Mouse (Mus musculus) ES-Bruce4 (cell line): Measurements from ENCODE around the gene Akap6. TPM values are rescaled to one million over a fixed set of nuclear protein-coding genes. Genes with fewer than 3 reads are reported as not detected.

ENCODE experiments used
- H3K27ac ChIP-seq: 2 replicates; pipeline ENCODE4 v1.5.1; 2012; ENCODE audit warnings: low read length, inconsistent platforms; ENCODE audit not compliant: insufficient read depth
- H3K27me3 ChIP-seq: 2 replicates; pipeline ENCODE4 v1.6.1; 2012; ENCODE audit warnings: mild to moderate bottlenecking, low read length, inconsistent platforms; ENCODE audit not compliant: control insufficient read depth, poor library complexity, insufficient read depth, severe bottlenecking
- H3K36me3 ChIP-seq: 2 replicates; pipeline ENCODE4 v1.6.1; 2012; ENCODE audit warnings: inconsistent platforms, mild to moderate bottlenecking, low read length, moderate library complexity; ENCODE audit not compliant: control insufficient read depth, poor library complexity, insufficient read depth, severe bottlenecking
- H3K4me1 ChIP-seq: one replicate; pipeline ENCODE4 v1.8.1; 2011; ENCODE audit warnings: low read length; ENCODE audit not compliant: control insufficient read depth, insufficient read depth
- H3K4me3 ChIP-seq: 2 replicates; pipeline ENCODE4 v1.5.1; 2011; ENCODE audit warnings: low read depth, mild to moderate bottlenecking, low read length
- H3K9ac ChIP-seq: 2 replicates; pipeline ENCODE4 v1.6.1; 2012; ENCODE audit warnings: low read depth, mild to moderate bottlenecking, inconsistent platforms; ENCODE audit not compliant: poor library complexity, severe bottlenecking
- H3K9me3 ChIP-seq: replicated peaks from 2 replicates; pipeline ENCODE4 v1.6.1; 2012; ENCODE audit warnings: mild to moderate bottlenecking, low read length, inconsistent platforms; ENCODE audit not compliant: control insufficient read depth, poor library complexity, insufficient read depth, severe bottlenecking
- CTCF ChIP-seq: IDR thresholded peaks from one replicate; pipeline ENCODE4 v1.8.1; 2011; ENCODE audit warnings: low read depth, low read length
- EP300 ChIP-seq: IDR thresholded peaks from 2 replicates; pipeline ENCODE4 v1.6.1; 2011; ENCODE audit warnings: low read depth, low read length; ENCODE audit not compliant: insufficient read depth
- POLR2A ChIP-seq: IDR thresholded peaks from one replicate; pipeline ENCODE4 v1.8.1; 2011; ENCODE audit warnings: low read length; ENCODE audit not compliant: insufficient read depth
- polyA plus RNA-seq: library from polyadenylated mRNA; stranded (reverse); fragments of >200 nt; gene quantifications from 2 replicates; pipeline ENCODE4 v1.2.4, GENCODE M21; 2011; ENCODE audit warnings: low read depth; ENCODE audit not compliant: missing spikeins, insufficient read depth, insufficient read length

Gene Akap6
- polyA plus RNA-seq, 1 experiment = 0.06 TPM

DNA sequence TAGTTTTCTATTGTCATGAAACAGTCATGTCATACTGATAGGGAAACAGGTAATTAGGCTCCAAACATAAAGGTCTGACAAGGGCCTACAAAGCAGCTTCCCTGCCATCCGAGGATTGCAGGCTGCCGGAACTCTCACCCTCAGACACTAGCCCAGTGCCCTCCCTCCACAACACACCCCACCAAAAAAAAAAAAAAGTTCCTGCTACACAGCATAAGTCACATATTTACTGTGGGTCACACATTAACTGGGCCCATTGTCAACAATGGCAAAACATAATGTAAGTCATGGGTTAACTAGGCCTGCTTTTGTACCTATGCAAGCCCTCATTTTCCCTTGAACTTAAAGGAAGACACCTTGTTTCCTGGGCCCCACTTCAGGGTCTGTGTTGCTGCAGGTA, 435.0 kb downstream of the Akap6 start:
- H3K4me1 ChIP-seq = no peaks in the 10 kb centered on the region
- no peak for TF ChIP-seq EP300
- TF ChIP-seq CTCF = no peak
- TF ChIP-seq POLR2A = no peak
- H3K27ac ChIP-seq = no peak overlapping the region
- no peak overlapping the region for H3K4me3 ChIP-seq
- no peaks in the 10 kb centered on the region for H3K36me3 ChIP-seq
- H3K9ac ChIP-seq = no peak overlapping the region
- no peaks in the 10 kb centered on the region for H3K9me3 ChIP-seq
- H3K27me3 ChIP-seq = no peaks in the 10 kb centered on the region

DNA sequence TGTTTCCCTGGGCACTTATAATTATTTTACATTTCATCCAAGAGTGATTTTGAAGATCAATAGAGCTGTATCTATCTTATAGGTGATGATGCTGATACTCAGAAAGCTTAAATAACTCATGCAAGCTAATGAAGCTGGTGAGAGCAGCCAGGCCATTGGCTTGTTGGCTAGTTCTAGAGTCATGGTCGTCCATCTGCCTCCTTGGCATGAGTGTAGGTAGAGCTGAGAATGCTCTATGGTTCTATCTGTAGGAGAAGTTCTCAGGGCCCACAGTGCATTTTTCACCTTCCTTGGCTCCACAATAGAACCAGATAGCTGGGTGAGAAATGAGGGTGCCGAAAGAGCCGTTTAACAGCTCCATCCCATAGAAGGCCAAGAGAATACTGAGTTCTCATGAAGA, 438.1 kb downstream of the Akap6 start:
- H3K27me3 ChIP-seq = no peaks in the 10 kb centered on the region
- H3K36me3 ChIP-seq = no peaks in the 10 kb centered on the region
- H3K27ac ChIP-seq = no peak overlapping the region
- no peaks in the 10 kb centered on the region for H3K4me1 ChIP-seq
- no peak for TF ChIP-seq EP300
- no peak for TF ChIP-seq CTCF
- no peak for TF ChIP-seq POLR2A
- H3K4me3 ChIP-seq = no peak overlapping the region
- no peaks in the 10 kb centered on the region for H3K9me3 ChIP-seq
- no peak overlapping the region for H3K9ac ChIP-seq

DNA sequence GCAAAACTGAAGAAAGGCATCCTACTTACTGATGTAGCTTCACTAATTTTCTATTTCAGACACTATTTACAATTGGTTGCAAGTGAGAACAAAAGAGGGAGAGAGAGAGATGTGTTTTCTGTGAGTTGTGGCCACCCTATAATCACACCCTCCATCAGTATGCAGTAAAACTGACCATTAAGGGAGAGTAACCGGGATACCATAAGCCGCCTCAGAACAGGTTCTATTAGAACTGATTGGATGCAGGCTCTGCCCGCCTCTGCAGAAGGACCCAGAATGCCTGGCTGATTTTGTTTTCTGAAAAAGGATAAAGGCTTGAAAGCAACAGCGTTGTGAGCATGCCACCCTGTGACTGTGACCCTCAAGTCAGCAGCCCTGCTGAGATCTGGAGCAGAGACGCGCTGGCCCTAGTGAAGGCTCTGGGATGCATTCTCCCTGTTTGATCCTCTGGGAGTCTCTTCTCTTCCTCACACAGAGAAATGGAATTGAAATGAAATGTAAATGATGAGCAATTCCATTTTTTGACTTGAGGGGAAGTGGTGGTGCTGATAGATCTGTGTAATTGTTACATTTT, 445.0 kb downstream of the Akap6 start:
- Histone ChIP-seq H3K36me3 (no peaks in the 10 kb centered on the region), H3K4me1 (no peaks in the 10 kb centered on the region), H3K27ac (no peak overlapping the region), H3K9me3 (no peaks in the 10 kb centered on the region), H3K9ac (no peak overlapping the region), H3K4me3 (no peak overlapping the region), H3K27me3 (no peaks in the 10 kb centered on the region)
- TF ChIP-seq EP300 (no peak), POLR2A (no peak), CTCF (no peak)

DNA sequence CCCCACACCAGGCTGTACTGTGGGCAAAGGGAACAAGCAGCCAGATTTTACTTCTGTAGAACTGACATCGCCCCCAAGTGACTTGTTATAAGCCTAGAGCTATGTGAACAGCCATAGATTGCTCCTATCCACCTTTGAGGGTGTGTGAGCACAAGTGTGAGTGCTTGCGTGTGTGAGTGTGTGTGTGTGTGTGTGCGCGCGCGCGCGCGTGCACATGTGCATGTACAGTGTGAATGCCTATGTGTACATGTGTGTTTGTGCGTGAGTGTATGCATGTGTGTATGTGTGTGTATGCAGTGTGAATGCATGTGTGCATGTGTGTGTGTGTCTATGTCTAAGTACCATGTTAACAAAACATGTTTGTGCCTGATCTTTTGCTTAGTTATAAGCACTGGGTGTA, 445.6 kb downstream of the Akap6 start:
- Histone ChIP-seq H3K9ac (no peak overlapping the region), H3K4me1 (no peaks in the 10 kb centered on the region), H3K27ac (no peak overlapping the region), H3K4me3 (no peak overlapping the region), H3K27me3 (no peaks in the 10 kb centered on the region), H3K36me3 (no peaks in the 10 kb centered on the region), H3K9me3 (no peaks in the 10 kb centered on the region)
- TF ChIP-seq EP300 (no peak), CTCF (no peak), POLR2A (no peak)

DNA sequence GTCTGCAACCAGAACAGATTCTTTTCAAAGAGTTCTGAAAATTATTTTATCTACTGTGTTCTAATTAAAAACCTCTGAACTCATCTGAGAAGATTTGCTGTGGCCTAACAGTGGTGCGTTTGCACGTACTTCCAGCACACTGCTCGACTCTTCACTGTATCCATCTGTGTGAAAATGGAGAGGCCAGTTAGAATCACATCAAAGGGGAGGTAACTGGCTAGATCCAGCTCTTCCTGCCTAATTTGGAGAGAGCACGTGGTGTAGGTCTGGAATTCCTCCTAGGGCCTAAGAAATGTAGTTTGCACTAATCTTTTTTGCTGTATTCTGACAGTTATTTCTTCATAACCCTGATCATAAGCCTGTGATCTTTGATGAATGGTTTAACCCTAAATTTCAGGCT, 446.3 kb downstream of the Akap6 start:
- Histone ChIP-seq H3K4me1 (no peaks in the 10 kb centered on the region), H3K9me3 (no peaks in the 10 kb centered on the region), H3K36me3 (no peaks in the 10 kb centered on the region), H3K9ac (no peak overlapping the region), H3K27ac (no peak overlapping the region), H3K4me3 (no peak overlapping the region), H3K27me3 (no peaks in the 10 kb centered on the region)
- TF ChIP-seq POLR2A = no peak
- no peak for TF ChIP-seq EP300
- no peak for TF ChIP-seq CTCF

DNA sequence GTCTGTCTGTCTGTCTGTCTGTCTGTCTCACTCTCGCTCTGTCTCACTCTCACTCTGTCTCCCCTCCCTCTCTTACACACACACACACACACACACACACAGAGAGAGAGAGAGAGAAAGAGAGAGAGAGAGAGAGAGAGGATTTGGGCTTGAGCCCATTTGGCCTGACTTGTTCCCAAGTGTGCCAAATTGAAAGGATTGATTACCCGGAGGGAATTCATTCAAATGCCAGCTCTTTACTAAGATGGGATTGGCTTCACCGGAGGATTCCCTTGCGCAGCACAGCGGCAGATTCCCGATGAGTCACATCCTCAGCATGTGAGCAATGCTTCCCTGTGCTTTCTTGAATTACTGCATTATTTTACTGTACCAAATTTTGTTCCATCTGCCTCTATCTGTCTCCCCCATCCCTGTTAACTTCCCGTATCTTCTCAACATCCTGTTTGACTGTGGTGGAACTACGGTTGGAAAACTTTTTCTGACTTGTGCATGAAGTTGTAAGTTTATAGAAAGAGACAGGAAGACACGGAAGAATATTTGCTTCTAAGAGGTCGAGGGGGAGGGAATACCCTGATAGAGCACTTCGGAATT, 447.4 kb downstream of the Akap6 start:
- H3K9me3 ChIP-seq = no peaks in the 10 kb centered on the region
- H3K4me3 ChIP-seq = no peak overlapping the region
- no peak for TF ChIP-seq EP300
- TF ChIP-seq CTCF = no peak
- no peak for TF ChIP-seq POLR2A
- H3K27me3 ChIP-seq = no peaks in the 10 kb centered on the region
- H3K4me1 ChIP-seq = no peaks in the 10 kb centered on the region
- no peaks in the 10 kb centered on the region for H3K36me3 ChIP-seq
- H3K27ac ChIP-seq = no peak overlapping the region
- H3K9ac ChIP-seq = no peak overlapping the region
